Mouse (Mus musculus) olfactory bulb, adult 2 months (tissue): ENCODE results near the gene Olfr763.

ENCODE experiments used
- CTCF ChIP-seq: fragments of 200-500 bp; IDR thresholded peaks from 2 replicates; pipeline ENCODE4 v1.5.1; 2012; ENCODE audit warnings: low read depth, mild to moderate bottlenecking, low read length, moderate library complexity; ENCODE audit not compliant: insufficient read depth
- POLR2A ChIP-seq: fragments of 200-500 bp; IDR thresholded peaks from 2 replicates; pipeline ENCODE4 v1.6.1; 2012; ENCODE audit warnings: mild to moderate bottlenecking, low read depth, low read length, moderate library complexity; ENCODE audit not compliant: insufficient read depth

- TF ChIP-seq POLR2A (no peak), CTCF (no peak)
These were observed 15.5 kb downstream of the Olfr763 start for GRCm38 (mm10) chr10:129026018-129026662.
